Mouse (Mus musculus) intestine, embryonic 16.5 days (tissue): ENCODE measurements around the gene Gm20388. TPM values are rescaled to one million over a fixed set of nuclear protein-coding genes. Genes with fewer than 3 reads are reported as not detected.

ENCODE experiments used
- ATAC-seq: fragments of 200-750 bp; cut with Nextera tagmentation; 2 replicates; pipeline ENCODE4 v1.8.0; 2017; ENCODE audit warnings: moderate TSS enrichment, moderate library complexity
- H3K27ac ChIP-seq: fragments of 300-500 bp; sonication (generic); 2 replicates; pipeline ENCODE4 v1.5.1; 2014; ENCODE audit warnings: mild to moderate bottlenecking, low read length
- H3K27me3 ChIP-seq: fragments of 300-500 bp; sonication (generic); replicated peaks from 2 replicates; pipeline ENCODE4 v1.6.1; 2014; ENCODE audit warnings: low read length, control low read depth, mixed read lengths; ENCODE audit not compliant: control insufficient read depth, insufficient read depth
- H3K36me3 ChIP-seq: fragments of 300-500 bp; sonication (generic); 2 replicates; pipeline ENCODE4 v1.6.1; 2014; ENCODE audit warnings: low read length, control low read depth; ENCODE audit not compliant: control insufficient read depth, insufficient read depth
- H3K4me1 ChIP-seq: fragments of 300-500 bp; sonication (generic); 2 replicates; pipeline ENCODE4 v1.6.1; 2014; ENCODE audit warnings: low read length, control low read depth, mixed read lengths; ENCODE audit not compliant: control insufficient read depth, insufficient read depth
- H3K4me2 ChIP-seq: fragments of 300-500 bp; sonication (generic); 2 replicates; pipeline ENCODE4 v1.6.1; 2014; ENCODE audit warnings: low read depth, low read length, control low read depth
- H3K4me3 ChIP-seq: fragments of 300-500 bp; sonication (generic); 2 replicates; pipeline ENCODE4 v1.5.1; 2014; ENCODE audit warnings: mild to moderate bottlenecking, low read length
- H3K9ac ChIP-seq: fragments of 300-500 bp; sonication (generic); 2 replicates; pipeline ENCODE4 v1.6.1; 2014; ENCODE audit warnings: low read depth, low read length
- H3K9me3 ChIP-seq: fragments of 300-500 bp; sonication (generic); 2 replicates; pipeline ENCODE4 v1.6.1; 2016; ENCODE audit warnings: low read length, control low read depth; ENCODE audit not compliant: control insufficient read depth
- WGBS: fragments of 180-500 bp; shearing (Covaris S2); extraction: QIAGEN DNeasy Blood & Tissue Kit; methylation state at CpG from one replicate; pipeline ENCODE4 v1.1.7; 2014; 5-methylcytosine and 5-hydroxymethylcytosine counted together
- polyA plus RNA-seq: library from polyadenylated mRNA; unstranded; fragments of >200 nt; fragmentation: Nextera tagmentation; extraction: Ambion mirVana; gene quantifications from 2 replicates; pipeline ENCODE4 v1.2.1, GENCODE M21; 2015

Gene Gm20388
- polyA plus RNA-seq, 1 experiment from 2014 or later: 5.8 TPM

- H3K27me3 ChIP-seq: no peaks in the 10 kb centered on the region
- 67% methylated on average over 5 of the region's 5 CpGs for WGBS
These were observed 337.0 kb downstream of the Gm20388 start for GRCm38 (mm10) chr8:120247618-120248017.

DNA sequence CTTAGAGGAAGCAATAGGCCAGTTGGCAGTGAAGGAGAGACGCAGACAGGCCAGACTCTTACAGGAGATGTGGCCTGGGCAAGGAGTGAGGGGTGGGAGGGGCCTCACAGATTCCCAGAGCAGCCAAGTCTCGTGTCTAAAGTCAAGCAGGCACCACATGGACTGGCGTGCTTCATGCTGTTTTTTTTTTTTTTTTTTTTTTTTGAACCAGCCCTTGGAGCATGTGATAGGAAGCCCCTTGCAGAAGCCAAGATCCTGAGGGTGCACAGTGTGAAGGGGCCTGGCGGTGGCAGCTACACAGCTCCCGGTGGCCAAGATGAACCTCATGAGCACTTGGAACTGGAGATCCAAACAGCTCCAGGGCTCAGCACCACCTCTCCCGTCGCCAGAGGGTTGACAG lies 337.4 kb downstream of the Gm20388 start:
- Histone ChIP-seq H3K4me3 (no peak overlapping the region), H3K4me1 (peaks cover 29% of the 10 kb centered on the region), H3K27ac (0 out of 2 replicates have a peak overlapping the region, but pooled peaks have one; percentile 45), H3K9me3 (peaks cover 7% of the 10 kb centered on the region), H3K27me3 (no peaks in the 10 kb centered on the region), H3K36me3 (0 out of 2 replicates have a peak, but pooled peaks cover 3% of the 10 kb centered on the region), H3K9ac (no peak overlapping the region), H3K4me2 (no peak overlapping the region)
- ATAC-seq: no peak
- WGBS: 72% methylated on average over 7 of the region's 7 CpGs

More at GRCm38 (mm10) chr8:120247618-120248017, 337.0 kb downstream of the Gm20388 start:
- peaks cover 29% of the 10 kb centered on the region for H3K4me1 ChIP-seq
- peaks cover 7% of the 10 kb centered on the region for H3K9me3 ChIP-seq
- no peak overlapping the region for H3K27ac ChIP-seq
- H3K9ac ChIP-seq: no peak overlapping the region
- no peak overlapping the region for H3K4me2 ChIP-seq
- no peak overlapping the region for H3K4me3 ChIP-seq
- ATAC-seq: no peak
- H3K36me3 ChIP-seq: 0 out of 2 replicates have a peak, but pooled peaks cover 3% of the 10 kb centered on the region

GRCm38 (mm10) chr8:120248451-120248850 lies 337.8 kb downstream of the Gm20388 start:
- Histone ChIP-seq H3K27me3 (no peaks in the 10 kb centered on the region), H3K27ac (0 out of 2 replicates have a peak overlapping the region, but pooled peaks have one; percentile 45), H3K4me1 (peaks cover 29% of the 10 kb centered on the region), H3K4me3 (no peak overlapping the region), H3K36me3 (0 out of 2 replicates have a peak, but pooled peaks cover 3% of the 10 kb centered on the region), H3K9me3 (peaks cover 7% of the 10 kb centered on the region), H3K9ac (no peak overlapping the region), H3K4me2 (no peak overlapping the region)
- 92% methylated on average over 4 of the region's 4 CpGs for WGBS
- no peak for ATAC-seq

- H3K9me3 ChIP-seq: 0 out of 2 replicates have a peak, but pooled peaks cover 2% of the 10 kb centered on the region
- no peak overlapping the region for H3K4me2 ChIP-seq
- no peaks in the 10 kb centered on the region for H3K27me3 ChIP-seq
- 63% methylated on average over 9 of the region's 9 CpGs for WGBS
- peaks cover 34% of the 10 kb centered on the region for H3K4me1 ChIP-seq
- no peak overlapping the region for H3K4me3 ChIP-seq
- ATAC-seq: peak; percentile 27; the same call in 1 of the 2 replicates
- peak overlapping the region; percentile 76 for H3K27ac ChIP-seq
- no peaks in the 10 kb centered on the region for H3K36me3 ChIP-seq
- H3K9ac ChIP-seq: peak overlapping the region; percentile 5; the same call in 1 of the 2 replicates
These were observed 339.2 kb downstream of the Gm20388 start for GRCm38 (mm10) chr8:120249800-120250336.

GRCm38 (mm10) chr8:120250750-120251410 lies 340.2 kb downstream of the Gm20388 start:
- 0 out of 2 replicates have a peak, but pooled peaks cover 2% of the 10 kb centered on the region for H3K9me3 ChIP-seq
- H3K36me3 ChIP-seq: no peaks in the 10 kb centered on the region
- peaks cover 45% of the 10 kb centered on the region for H3K4me1 ChIP-seq
- H3K9ac ChIP-seq: peak overlapping the region; percentile 2; the same call in 1 of the 2 replicates
- no peaks in the 10 kb centered on the region for H3K27me3 ChIP-seq
- H3K27ac ChIP-seq: peak overlapping the region; percentile 5
- no peak overlapping the region for H3K4me3 ChIP-seq
- no peak for ATAC-seq
- WGBS: 73% methylated on average over 16 of the region's 16 CpGs
- H3K4me2 ChIP-seq: no peak overlapping the region

GRCm38 (mm10) chr8:120251411-120252035 lies 340.9 kb downstream of the Gm20388 start:
- ATAC-seq: no peak
- H3K4me1 ChIP-seq: peaks cover 51% of the 10 kb centered on the region
- peak overlapping the region; percentile 31; the same call in 1 of the 2 replicates for H3K27ac ChIP-seq
- H3K9me3 ChIP-seq: 0 out of 2 replicates have a peak, but pooled peaks cover 2% of the 10 kb centered on the region
- no peak overlapping the region for H3K4me3 ChIP-seq
- 0 out of 2 replicates have a peak overlapping the region, but pooled peaks have one; percentile 45 for H3K9ac ChIP-seq
- H3K36me3 ChIP-seq: no peaks in the 10 kb centered on the region
- 52% methylated on average over 9 of the region's 9 CpGs for WGBS
- H3K4me2 ChIP-seq: no peak overlapping the region
- no peaks in the 10 kb centered on the region for H3K27me3 ChIP-seq

- ATAC-seq: no peak
- WGBS: 81% methylated on average over 8 of the region's 8 CpGs
These were observed 343.0 kb downstream of the Gm20388 start for GRCm38 (mm10) chr8:120253626-120254025.

DNA sequence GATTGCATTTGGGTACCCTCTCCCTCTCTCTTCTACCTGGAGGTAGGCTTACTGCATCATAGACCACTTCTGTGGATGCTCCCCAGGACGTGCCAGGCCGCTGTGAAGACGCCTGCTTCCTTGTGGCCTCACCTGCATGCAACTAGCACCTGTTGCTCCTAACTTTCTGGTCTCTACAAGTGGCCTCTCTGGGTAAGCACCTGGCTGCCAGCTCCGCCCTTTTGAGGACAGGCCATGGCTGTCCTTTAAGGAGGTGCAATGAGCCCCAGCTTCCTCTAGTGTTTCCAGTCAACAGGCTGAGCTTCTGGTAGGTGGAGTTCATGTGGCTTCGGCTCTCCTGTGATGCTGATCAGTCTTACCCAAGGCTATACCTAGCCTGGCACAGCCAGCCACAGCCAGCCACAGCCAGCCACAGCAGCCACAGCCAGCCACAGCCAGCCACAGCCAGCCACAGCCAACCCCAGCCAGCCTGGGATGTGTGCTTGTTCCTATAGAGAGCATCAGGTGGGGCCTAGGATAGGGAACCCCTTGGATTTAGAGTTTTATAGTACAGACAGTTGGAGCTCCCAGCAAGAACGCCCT lies 344.9 kb downstream of the Gm20388 start:
- peak; percentile 45; the same call in 1 of the 2 replicates for ATAC-seq
- Histone ChIP-seq H3K36me3 (no peaks in the 10 kb centered on the region), H3K4me3 (no peak overlapping the region), H3K9ac (no peak overlapping the region), H3K27ac (no peak overlapping the region), H3K27me3 (no peaks in the 10 kb centered on the region), H3K9me3 (no peaks in the 10 kb centered on the region), H3K4me2 (no peak overlapping the region), H3K4me1 (peaks cover 49% of the 10 kb centered on the region)
- WGBS: 78% methylated on average over 6 of the region's 6 CpGs

More at GRCm38 (mm10) chr8:120253626-120254025, 343.0 kb downstream of the Gm20388 start:
- Histone ChIP-seq H3K4me2 (no peak overlapping the region), H3K4me3 (no peak overlapping the region), H3K4me1 (peaks cover 59% of the 10 kb centered on the region), H3K9me3 (no peaks in the 10 kb centered on the region), H3K9ac (no peak overlapping the region), H3K36me3 (no peaks in the 10 kb centered on the region), H3K27me3 (no peaks in the 10 kb centered on the region), H3K27ac (no peak overlapping the region)

- ATAC-seq: no peak
- Histone ChIP-seq H3K27ac (peak overlapping the region; percentile 56), H3K27me3 (no peaks in the 10 kb centered on the region), H3K4me3 (no peak overlapping the region), H3K4me1 (peaks cover 47% of the 10 kb centered on the region), H3K36me3 (no peaks in the 10 kb centered on the region), H3K4me2 (no peak overlapping the region; the same call in 1 of the 2 replicates), H3K9ac (peak overlapping the region; percentile 51; the same call in 1 of the 2 replicates), H3K9me3 (no peaks in the 10 kb centered on the region)
- 30% methylated on average over 6 of the region's 6 CpGs for WGBS
These were observed 346.3 kb downstream of the Gm20388 start for GRCm38 (mm10) chr8:120256958-120257357.
